Mouse (Mus musculus) frontal cortex, adult 2 months (tissue): ENCODE measurements at regions not wholly inside any gene's neighbourhood (a gene's known extent, or its start where the extent isn't known, plus 50 kb on each side); places are given as distances from the start of the nearest gene placed in this dataset.

Source experiments
- DNase-seq, 2 experiments: peaks; one replicate each; pipeline ENCODE4 v3.0.0; 2022; ENCODE audit warnings: low spot score in 1 of 2; ENCODE audit errors: extremely low spot score in 1 of 2

GRCm38 (mm10) chr4:26637859-26638258, 291.2 kb upstream of the Manea start:
- DNase-seq = no peak

DNA sequence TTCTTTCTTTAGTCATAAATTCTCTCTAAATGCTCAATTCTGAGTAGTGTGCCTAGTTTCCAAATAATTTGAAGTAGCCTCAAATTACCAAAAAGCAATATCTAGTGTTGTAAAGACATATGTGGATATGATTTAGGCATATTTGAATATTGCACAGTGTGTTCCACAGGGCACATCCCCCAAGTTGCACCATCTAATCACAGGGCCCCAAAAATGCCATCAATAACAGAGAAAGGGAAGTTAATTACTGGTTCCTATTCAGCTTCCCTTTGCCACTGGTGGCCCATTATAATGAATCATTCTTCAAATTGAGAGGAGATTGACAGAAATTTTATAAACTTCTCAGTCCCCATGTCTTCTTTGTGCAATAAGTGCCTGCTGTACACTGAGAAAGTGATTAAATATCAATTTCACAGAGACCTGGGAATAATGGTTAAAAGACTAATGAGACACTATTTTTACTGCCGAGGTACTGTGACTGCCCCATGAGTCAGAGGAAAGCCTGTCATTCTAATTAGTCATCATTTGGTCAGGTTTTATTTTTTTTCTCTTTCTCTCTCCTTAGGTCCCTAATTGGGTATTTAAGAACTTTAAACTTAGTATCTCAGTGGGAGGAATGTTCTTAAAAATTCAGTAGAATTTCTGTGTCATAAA, 284.0 kb upstream of the Manea start:
- DNase-seq = no peak

DNA sequence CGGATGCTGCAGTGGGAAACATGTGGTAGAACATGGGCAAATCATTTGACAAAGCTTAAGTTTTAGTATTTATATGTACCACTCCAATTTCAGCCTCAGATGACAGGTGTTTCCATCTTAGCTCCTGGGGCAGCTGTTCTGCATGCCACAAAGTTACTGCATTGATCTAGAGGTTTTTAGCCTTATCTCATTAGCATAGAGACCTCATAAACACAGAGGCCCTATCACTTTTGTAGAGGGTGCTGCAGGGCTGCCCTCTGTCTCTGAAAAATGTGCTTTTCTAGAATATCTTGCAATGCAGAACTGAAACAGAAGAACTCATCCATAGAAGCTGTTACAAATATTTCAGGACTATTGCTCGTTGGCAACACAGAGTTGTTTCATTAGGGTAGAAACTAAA, 283.0 kb upstream of the Manea start:
- DNase-seq = no peak

DNA sequence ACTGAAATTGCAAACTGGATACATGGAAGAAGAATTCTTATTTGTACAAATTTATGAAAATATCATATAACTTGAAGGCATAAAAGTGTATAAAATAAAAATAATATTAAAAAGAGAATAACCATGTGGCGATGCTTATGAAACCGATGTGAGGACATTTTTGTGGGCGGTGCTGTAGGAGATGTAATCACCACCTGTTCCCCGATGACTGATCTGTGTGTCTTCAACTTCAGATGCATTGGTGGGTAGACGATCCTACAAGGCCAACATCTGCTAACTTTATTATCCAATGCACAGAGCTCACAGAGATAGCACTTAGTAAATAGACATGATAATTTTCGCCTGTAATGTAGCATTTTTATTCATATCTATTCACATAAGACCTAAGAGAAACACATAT, 281.1 kb upstream of the Manea start:
- DNase-seq = no peak

DNA sequence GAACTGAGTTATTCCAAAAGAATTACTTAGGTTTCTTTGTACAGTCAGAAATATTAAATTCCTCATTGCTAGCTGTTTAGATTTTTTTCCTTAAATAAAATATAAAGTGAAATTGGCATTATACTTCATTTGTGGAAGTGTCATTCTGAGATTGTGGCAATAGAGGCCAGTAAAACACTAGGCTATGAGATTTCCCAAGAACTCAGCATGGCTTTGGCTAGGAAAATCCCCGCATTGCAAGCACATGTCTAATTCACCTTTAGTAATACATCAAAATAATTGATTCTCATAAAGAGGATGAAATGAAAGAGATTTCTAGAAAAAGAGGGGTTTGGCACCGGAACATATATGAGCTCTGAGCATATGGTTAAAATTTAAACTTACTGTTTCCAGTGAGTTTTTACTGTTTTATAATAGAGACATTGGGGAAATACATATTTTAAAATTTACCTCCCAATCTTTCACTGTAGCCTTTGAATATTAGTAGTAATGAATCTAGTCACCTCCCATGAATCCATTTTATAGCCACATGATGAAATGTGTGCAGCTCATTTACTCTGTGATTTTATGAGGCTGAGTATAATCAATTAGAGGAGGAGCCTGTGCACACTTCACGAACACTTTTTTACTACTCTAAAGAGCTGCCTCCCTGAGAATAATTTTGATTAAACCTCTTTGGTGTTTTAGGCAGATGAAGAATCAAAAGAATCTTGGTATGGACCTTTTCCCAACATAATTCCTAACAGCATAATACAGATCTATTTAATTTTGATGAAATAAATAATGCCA, 242.6 kb upstream of the Manea start:
- peak in 1 of 2 experiments; percentile 30 for DNase-seq

GRCm38 (mm10) chr4:26555690-26556089, 209.0 kb upstream of the Manea start:
- no peak for DNase-seq

DNA sequence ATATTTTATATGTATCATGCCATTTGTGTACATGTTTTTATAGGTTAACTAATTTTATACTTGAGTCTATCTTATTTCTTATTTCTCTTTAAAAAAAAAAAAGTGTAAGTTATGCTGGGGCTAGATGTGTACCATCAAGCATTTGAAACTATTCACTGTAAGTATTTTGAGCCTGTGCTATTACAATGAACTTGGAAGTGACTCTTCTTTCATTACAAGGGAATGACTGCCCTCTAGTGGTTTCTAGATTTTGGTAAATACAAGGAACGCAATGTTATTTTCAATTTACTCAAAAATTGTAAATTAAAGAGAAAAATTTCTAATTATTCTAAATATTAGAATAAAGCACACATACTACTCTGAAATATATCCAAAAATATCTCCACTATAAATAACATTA, 197.1 kb upstream of the Manea start:
- DNase-seq = peak in 1 of 2 experiments; percentile 77

- DNase-seq = no peak
Measured at GRCm38 (mm10) chr4:26542511-26542910, 195.8 kb upstream of the Manea start.

DNA sequence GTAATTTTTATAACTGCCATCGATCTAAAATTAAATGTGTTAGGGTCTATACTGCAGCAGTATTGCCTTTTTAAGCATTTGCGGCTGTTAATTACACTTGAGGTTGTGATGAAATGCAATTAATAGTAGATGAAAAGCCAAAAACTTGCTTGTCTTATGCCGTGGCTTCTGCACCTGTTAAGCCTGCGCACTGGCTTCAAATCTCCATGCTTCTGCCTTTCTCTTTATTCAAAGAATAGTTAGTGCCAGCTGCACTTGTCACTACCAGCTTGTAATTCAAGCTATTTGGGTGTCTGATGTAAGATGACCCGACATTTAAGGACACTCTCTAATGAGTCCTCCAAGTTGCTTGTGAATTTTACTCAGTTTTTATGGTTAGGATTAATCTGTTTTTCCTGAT, 161.3 kb upstream of the Manea start:
- no peak for DNase-seq

GRCm38 (mm10) chr4:26494262-26494661, 147.6 kb upstream of the Manea start:
- peak in 1 of 2 experiments; percentile 27 for DNase-seq

DNA sequence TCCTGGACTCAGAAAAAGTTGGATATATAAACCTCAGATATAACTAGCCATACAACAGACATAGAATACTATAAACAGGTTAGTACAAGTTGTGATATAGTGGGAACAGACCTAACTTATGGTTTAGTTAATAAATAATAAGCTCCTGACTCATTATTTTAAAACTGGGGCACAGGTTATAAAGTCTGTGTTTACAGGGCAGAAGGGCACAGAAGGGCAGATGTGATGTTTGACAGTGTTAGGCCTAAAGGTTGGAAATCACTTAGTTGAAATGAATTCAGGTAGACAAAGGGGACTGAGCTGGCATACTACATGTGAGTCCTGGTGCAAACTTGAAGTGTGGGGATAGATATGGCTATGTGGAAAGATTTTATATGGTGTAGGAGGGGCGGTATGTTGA, 128.2 kb upstream of the Manea start:
- no peak for DNase-seq

GRCm38 (mm10) chr4:26441533-26441932, 94.8 kb upstream of the Manea start:
- DNase-seq = no peak

- no peak for DNase-seq
Measured at GRCm38 (mm10) chr4:26422084-26422483, 75.4 kb upstream of the Manea start.

GRCm38 (mm10) chr4:26404266-26404665, 57.6 kb upstream of the Manea start:
- no peak for DNase-seq

DNA sequence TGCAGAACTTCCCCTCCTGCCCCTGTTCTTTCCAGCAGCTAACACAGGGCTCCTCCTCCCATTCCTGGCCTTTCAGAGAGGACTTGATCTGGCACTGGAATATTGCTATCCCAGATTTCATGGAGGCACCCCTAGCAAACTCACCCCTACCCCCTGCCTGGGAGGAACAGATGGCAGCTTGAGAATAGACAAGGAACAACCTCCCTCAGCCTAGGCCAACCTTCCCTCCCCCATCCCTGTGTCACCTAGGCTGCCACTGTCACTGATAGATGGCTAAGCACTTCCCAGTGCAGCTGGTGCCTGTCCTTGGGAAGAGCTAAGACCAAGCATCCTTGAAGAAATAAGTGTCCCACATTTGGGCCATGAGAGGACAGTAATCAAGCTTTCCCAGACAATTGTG, 55.5 kb upstream of the Manea start:
- no peak for DNase-seq
